Mouse (Mus musculus) gastrocnemius, postnatal 25 days (tissue): ENCODE results near the gene Cpa4. TPM values are rescaled to one million over a fixed set of nuclear protein-coding genes. Genes with fewer than 3 reads are reported as not detected.

ENCODE experiments used
- DNase-seq: peaks from one replicate; pipeline ENCODE4 v3.0.0; 2022
- long read RNA-seq, 2 experiments: library from polyadenylated mRNA; stranded (forward); transcript quantifications; one replicate each; pipeline ENCODE4 v2.0.0; 2021
- total RNA-seq, 2 experiments: library from RNA; stranded (reverse); gene quantifications; 1 replicate in 1 of 2; 2 replicates in 1 of 2; pipeline ENCODE4 v1.2.3; 2021

The Cpa4 gene
- not detected for total RNA-seq
- long read RNA-seq, experiment 1, result 0 reads
- long read RNA-seq, experiment 2, result 0 reads

GRCm38 (mm10) chr6:30568069-30568468 lies at the start of gene Cpa4:
TSS of gene Cpa4 (plus strand) at chr6:30568369.
- DNase-seq, result no peak

- no peak for DNase-seq
Observed at GRCm38 (mm10) chr6:30520400-30520799, 47.8 kb upstream of the Cpa4 start.

- DNase-seq, result no peak
Observed at GRCm38 (mm10) chr6:30525456-30526332, 42.5 kb upstream of the Cpa4 start.

GRCm38 (mm10) chr6:30526586-30527515 lies 41.3 kb upstream of the Cpa4 start:
- DNase-seq, result no peak

- no peak for DNase-seq
Observed at GRCm38 (mm10) chr6:30528800-30529199, 39.4 kb upstream of the Cpa4 start.

- DNase-seq, result no peak
Observed at GRCm38 (mm10) chr6:30535340-30535739, 32.8 kb upstream of the Cpa4 start.

GRCm38 (mm10) chr6:30538240-30538639 lies 29.9 kb upstream of the Cpa4 start:
- DNase-seq, result no peak

- no peak for DNase-seq
Observed at GRCm38 (mm10) chr6:30538800-30539199, 29.4 kb upstream of the Cpa4 start.

- DNase-seq, result no peak
Observed at GRCm38 (mm10) chr6:30541009-30541799, 27.0 kb upstream of the Cpa4 start, which contains the start of gene Cpa2. TSS of gene Cpa2 (plus strand) at chr6:30541582.

- no peak for DNase-seq
Observed at GRCm38 (mm10) chr6:30542277-30542676, 25.9 kb upstream of the Cpa4 start.

GRCm38 (mm10) chr6:30543077-30543476 lies 25.1 kb upstream of the Cpa4 start:
- DNase-seq, result no peak

GRCm38 (mm10) chr6:30543851-30544250 lies 24.3 kb upstream of the Cpa4 start:
- no peak for DNase-seq

GRCm38 (mm10) chr6:30545689-30546088 lies 22.5 kb upstream of the Cpa4 start:
- DNase-seq, result no peak

GRCm38 (mm10) chr6:30546571-30547273 lies 21.4 kb upstream of the Cpa4 start:
- no peak for DNase-seq

- no peak for DNase-seq
Observed at GRCm38 (mm10) chr6:30547274-30547645, 20.9 kb upstream of the Cpa4 start.

- DNase-seq, result peak; percentile 59
Observed at GRCm38 (mm10) chr6:30547656-30548306, 20.4 kb upstream of the Cpa4 start.

- peak; percentile 23 for DNase-seq
Observed at GRCm38 (mm10) chr6:30549231-30549761, 18.9 kb upstream of the Cpa4 start.

- DNase-seq, result no peak
Observed at GRCm38 (mm10) chr6:30550496-30551192, 17.5 kb upstream of the Cpa4 start.

- DNase-seq, result no peak
Observed at GRCm38 (mm10) chr6:30551193-30551515, 17.0 kb upstream of the Cpa4 start.
